Mouse (Mus musculus) neural tube, postnatal 0 days (tissue): ENCODE data around the gene Adgrg3. TPM values are rescaled to one million over a fixed set of nuclear protein-coding genes. Genes with fewer than 3 reads are reported as not detected.

Source experiments
- polyA plus RNA-seq: library from polyadenylated mRNA; unstranded; fragments of >200 nt; fragmentation: Nextera tagmentation; extraction: Ambion mirVana; gene quantifications from 2 replicates; pipeline ENCODE4 v1.2.1, GENCODE M21; 2015

Adgrg3 gene
- 0.50 and 0.63 TPM in 2 replicates for polyA plus RNA-seq

DNA sequence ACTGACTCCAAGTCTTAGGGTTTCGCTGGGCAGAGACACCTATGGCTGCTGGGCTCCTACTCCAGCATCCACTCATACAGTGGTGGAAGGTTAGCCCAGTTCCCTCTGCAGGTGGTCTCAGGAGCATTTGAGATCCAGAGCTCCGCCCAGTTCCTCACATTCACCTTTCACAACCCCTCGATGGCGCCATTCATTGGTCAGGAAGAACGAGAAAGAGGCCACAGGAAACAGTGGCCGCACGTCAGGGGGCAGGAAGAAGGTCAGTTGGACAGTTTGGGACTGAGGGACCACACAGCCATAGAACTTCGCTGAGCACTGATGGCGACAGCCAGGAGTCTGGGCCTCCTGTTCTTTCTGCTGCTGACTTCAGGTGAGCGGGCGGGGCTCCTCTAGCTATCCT lies at the start of gene Adgrg3:
Gene Adgrg3 (plus strand): TSS at position 242 of the 400 bp plus-strand sequence.

DNA sequence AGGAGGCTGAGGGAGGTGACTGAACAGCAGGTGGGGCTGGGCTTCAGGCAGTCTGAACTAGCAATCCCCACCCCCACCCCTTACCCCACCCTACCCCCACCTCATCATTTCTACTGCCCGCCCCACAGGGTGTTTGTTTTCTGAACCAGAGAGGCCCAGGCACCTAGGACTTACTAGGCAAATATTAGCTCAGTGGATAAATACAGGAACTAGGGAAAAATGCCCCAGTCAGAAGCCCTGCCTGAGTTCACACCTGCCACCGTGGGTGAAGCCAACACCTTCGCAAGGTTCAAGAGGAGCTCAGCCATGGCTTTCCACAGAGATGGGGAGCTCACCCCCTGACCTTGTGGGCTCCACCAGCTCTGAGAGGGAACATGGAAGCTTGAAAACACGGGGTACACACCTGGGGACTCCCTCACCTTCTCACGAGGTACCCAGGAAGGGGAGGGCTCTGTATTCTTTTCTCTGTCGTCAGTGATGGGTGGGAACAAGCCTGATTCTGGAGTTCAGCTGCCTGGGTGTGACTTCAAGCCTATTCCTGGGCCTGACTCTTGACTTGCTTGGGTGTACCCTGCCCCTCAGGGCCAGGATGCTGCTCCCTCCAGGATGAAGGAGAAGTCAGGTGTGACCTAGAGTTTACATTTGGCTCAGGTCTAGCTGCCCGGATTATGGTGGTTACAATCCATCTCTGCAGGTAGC lies 42.9 kb upstream of the Adgrg3 start, which contains the start of gene Adgrg1:
Gene Adgrg1 (plus strand): TSS at position 285 of the 699 bp plus-strand sequence.

DNA sequence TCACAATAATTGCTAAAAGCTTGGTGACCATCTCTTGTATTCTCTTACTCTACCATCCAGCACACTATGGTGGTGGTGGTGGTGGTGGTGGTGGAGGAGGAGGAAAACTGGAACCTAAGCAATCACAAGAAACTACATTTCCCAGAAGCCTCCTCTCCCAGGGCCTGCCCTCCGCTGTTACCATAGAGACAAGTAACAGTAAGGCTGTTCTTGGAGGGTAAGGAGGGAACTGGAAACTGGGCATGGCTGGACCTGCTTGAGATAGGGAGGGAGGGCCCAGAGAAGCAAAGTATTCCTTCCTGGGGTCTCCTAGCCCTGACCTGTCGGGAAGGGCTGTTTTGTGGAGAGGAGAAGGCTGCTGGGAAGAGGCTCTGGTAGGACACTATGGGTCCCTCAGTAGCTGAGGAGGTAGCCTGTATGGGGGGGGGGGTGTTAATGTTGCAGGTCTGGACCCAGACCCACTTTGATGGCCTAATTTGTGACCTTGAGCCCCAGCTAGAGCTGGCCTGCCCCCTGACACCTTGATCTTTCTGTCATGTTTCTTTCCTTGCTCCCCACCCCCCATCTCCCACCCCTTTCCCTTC lies 37.5 kb downstream of the Adgrg3 start, which contains the start of gene Drc7:
Gene Drc7 (plus strand): TSS at position 177 of the 584 bp plus-strand sequence.

DNA sequence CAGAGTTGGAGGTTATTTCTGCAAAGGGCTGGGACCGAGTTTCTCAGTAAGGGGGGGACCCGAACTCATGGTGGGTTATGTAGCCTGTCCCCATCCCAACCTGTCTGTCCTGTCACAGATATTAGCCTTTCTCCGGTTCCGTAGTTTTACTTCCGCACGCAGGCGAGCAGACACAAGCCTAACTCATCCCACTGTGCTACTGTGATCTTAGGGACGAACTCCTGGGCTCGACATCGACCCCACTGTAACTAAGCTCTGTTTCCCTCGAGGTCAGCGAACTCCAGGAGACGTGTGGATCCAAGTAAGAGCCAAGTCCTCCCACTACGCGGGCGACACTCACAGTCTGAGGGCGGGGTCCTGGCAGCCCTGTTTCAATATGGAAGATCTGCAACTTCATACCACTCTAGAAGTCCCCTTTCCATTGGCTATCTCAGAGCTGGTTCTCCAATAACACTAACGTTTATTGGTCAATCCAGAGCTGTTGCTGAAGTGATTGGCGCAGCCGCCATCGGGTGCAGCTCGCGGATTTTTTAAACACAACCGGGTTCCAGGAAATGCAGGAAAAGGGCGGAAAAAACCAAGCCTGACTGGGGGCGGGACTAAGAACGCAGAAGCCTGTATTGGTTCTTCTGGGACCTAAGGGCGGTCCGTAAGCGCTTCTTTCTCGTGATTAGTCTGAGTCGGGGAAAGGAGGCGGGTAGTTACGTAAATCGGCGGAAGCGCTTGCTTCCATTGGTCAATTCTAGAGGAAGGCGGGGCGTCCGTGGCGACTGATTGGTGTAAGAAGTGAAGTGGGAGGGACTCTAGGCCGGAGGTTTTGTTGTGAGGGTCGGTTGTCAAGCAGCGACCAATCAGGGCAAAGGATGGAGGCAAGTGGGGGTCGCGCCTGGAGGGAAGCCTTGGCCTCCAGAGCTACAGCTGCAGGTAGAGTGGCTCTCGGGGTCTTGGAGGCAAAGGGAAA lies 63.2 kb downstream of the Adgrg3 start, which contains the start of gene Katnb1:
Gene Katnb1 (plus strand): TSS at position 806 of the 961 bp plus-strand sequence.

Other genes starting within 250 kb of the Adgrg3 start
- 117 and 123 TPM in 2 replicates for gene Cx3cl1, start 245.7 kb upstream of the Adgrg3 start, polyA plus RNA-seq
- gene Ccl17, start 207.2 kb upstream of the Adgrg3 start, polyA plus RNA-seq: 5.8 and 6.6 TPM in 2 replicates
- gene Coq9, start 179.4 kb upstream of the Adgrg3 start, polyA plus RNA-seq: 61.8 and 63.5 TPM in 2 replicates
- 144 and 148 TPM in 2 replicates for gene Ciapin1, start 179.3 kb upstream of the Adgrg3 start, polyA plus RNA-seq
- gene Polr2c, start 160.2 kb upstream of the Adgrg3 start, polyA plus RNA-seq: 106 and 125 TPM in 2 replicates
- 80.2 and 87.4 TPM in 2 replicates for gene Dok4, start 141.4 kb upstream of the Adgrg3 start, polyA plus RNA-seq
- gene Ccdc102a, start 99.6 kb upstream of the Adgrg3 start, polyA plus RNA-seq: 5.6 and 5.8 TPM in 2 replicates
- gene Adgrg5, start 94.0 kb upstream of the Adgrg3 start, polyA plus RNA-seq: 0.11 TPM in 1 of 2 replicates, not detected in the other
- 77.2 and 93.2 TPM in 2 replicates for gene Adgrg1, start 42.9 kb upstream of the Adgrg3 start, polyA plus RNA-seq
- 1.8 and 2.1 TPM in 2 replicates for gene Drc7, start 37.4 kb downstream of the Adgrg3 start, polyA plus RNA-seq
- gene Katnb1, start 63.5 kb downstream of the Adgrg3 start, polyA plus RNA-seq: 36.5 and 38.4 TPM in 2 replicates
- 33.4 and 34.6 TPM in 2 replicates for gene Kifc3, start 185.1 kb downstream of the Adgrg3 start, polyA plus RNA-seq